In the genomic region with DNA sequence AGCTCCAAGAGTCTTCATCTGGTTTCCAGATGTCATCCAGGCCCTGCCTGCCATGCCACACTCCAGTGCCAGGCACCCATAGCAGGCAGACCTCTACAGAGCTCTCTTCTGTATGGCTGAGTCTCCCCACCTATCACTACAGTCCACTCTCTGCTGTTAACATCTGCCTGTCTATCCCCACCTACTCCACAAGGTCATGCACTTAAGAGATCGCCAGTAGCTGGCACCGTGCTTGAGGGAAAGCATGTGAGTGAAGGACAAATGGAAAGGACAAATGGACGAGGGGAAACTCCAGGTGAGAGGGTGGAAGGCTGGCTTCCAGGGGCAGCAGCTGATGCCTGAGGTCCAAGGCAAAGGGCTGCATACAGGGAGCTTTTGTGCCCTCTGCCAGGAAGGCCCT, we compare ENCODE assay signal across 13 mouse cellular contexts.
"Had no signal": no experiment of that assay in that cellular context is flagged by ENCODE, and none has a peak within 500 bp of the region (broad histone marks: within the 10 kb centered on the region; RNA-seq: fewer than 3 reads in every experiment).

No protein-coding gene starts in this region.

- DNase-seq: kidney, postnatal 36 days; lung, adult 18-20 months; retina, postnatal 1 day; right cerebral cortex, postnatal 4 days; spleen, adult 18-20 months; thymus, postnatal 36 days had no signal

- H3K9me3 ChIP-seq: limb, embryonic 13.5 days; midbrain, embryonic 12.5 days had no signal

- H3K9ac ChIP-seq: limb, embryonic 13.5 days; liver, embryonic 14.5 days; midbrain, embryonic 12.5 days; neural tube, embryonic 13.5 days had no signal

- H3K36me3 ChIP-seq: midbrain, embryonic 12.5 days had no signal

- H3K4me1 ChIP-seq: midbrain, embryonic 12.5 days; neural tube, embryonic 13.5 days had no signal

- H3K4me2 ChIP-seq: limb, embryonic 13.5 days; midbrain, embryonic 12.5 days; neural tube, embryonic 13.5 days had no signal

- ATAC-seq: midbrain, embryonic 16.5 days had no signal

- H3K27me3 ChIP-seq: limb, embryonic 13.5 days; midbrain, embryonic 12.5 days; neural tube, embryonic 13.5 days had no signal

- H3K4me3 ChIP-seq: layer of hippocampus, adult 2 months; limb, embryonic 13.5 days; midbrain, embryonic 12.5 days; neural tube, embryonic 13.5 days had no signal

- H3K27ac ChIP-seq: kidney, postnatal 0 days; layer of hippocampus, adult 2 months; limb, embryonic 13.5 days; liver, embryonic 14.5 days; midbrain, embryonic 12.5 days; neural tube, embryonic 13.5 days had no signal
